Mouse (Mus musculus) CH12.LX (cell line): ENCODE measurements at regions not wholly inside any gene's neighbourhood (a gene's known extent, or its start where the extent isn't known, plus 50 kb on each side); places are given as distances from the start of the nearest gene placed in this dataset.

ENCODE experiments used
- DNase-seq: peaks from one replicate; pipeline ENCODE4 v3.0.0-alpha.2; 2013; ENCODE audit errors: extremely low read depth
- H3K27ac ChIP-seq: 2 replicates; pipeline ENCODE4 v1.5.1; 2012; ENCODE audit warnings: low read depth, mild to moderate bottlenecking, control low read depth, moderate library complexity; ENCODE audit not compliant: insufficient read depth
- H3K27me3 ChIP-seq: replicated peaks from 2 replicates; pipeline ENCODE3; 2012; ENCODE audit warnings: inconsistent platforms
- H3K36me3 ChIP-seq, 2 experiments: replicated peaks in 1 of 2; 2 replicates each; pipeline versions ENCODE3 to v1.6.1; 2012; ENCODE audit warnings: inconsistent platforms in 1 of 2, low read length in 1 of 2, mild to moderate bottlenecking in 1 of 2, mixed read lengths in 1 of 2, moderate library complexity in 1 of 2; ENCODE audit not compliant: control insufficient read depth in 1 of 2, insufficient read depth in 1 of 2
- H3K4me1 ChIP-seq, 2 experiments: 2 replicates each; pipeline ENCODE4 v1.6.1; 2012; ENCODE audit warnings: inconsistent platforms in 1 of 2, moderate library complexity in 1 of 2; ENCODE audit not compliant: insufficient read depth in 2 of 2, control insufficient read depth in 1 of 2
- H3K4me2 ChIP-seq: 2 replicates; pipeline ENCODE4 v1.6.1; 2012; ENCODE audit warnings: low read depth, mild to moderate bottlenecking, control low read depth; ENCODE audit not compliant: poor library complexity, insufficient read depth, severe bottlenecking
- H3K4me3 ChIP-seq, 3 experiments: fragments of 150-350 bp in 1 of 3; sonication (generic) in 1 of 3; replicated peaks in 1 of 3; 2 replicates each; pipeline versions ENCODE3 to v1.5.1; 2011 to 2012; ENCODE audit warnings: low read depth in 2 of 3, low read length in 2 of 3, mild to moderate bottlenecking in 2 of 3, moderate library complexity in 2 of 3, control low read depth in 1 of 3, improper control_type of control experiment in 1 of 3, inconsistent platforms in 1 of 3, mixed read lengths in 1 of 3; ENCODE audit not compliant: poor library complexity in 1 of 3
- H3K79me2 ChIP-seq: replicated peaks from 2 replicates; pipeline ENCODE4 v1.6.1; 2012; ENCODE audit warnings: mild to moderate bottlenecking, moderate library complexity; ENCODE audit not compliant: control insufficient read depth, poor library complexity, insufficient read depth, severe bottlenecking; ENCODE audit errors: extremely low read depth
- H3K9ac ChIP-seq: 2 replicates; pipeline ENCODE4 v1.6.1; 2012; ENCODE audit warnings: low read depth, mild to moderate bottlenecking, control low read depth, moderate library complexity; ENCODE audit not compliant: insufficient read depth
- H3K9me3 ChIP-seq: replicated peaks from 2 replicates; pipeline ENCODE3; 2012; ENCODE audit warnings: low read length, inconsistent platforms, mixed read lengths
- CHD1 ChIP-seq: IDR thresholded peaks from 2 replicates; pipeline ENCODE4 v1.6.1; 2012; ENCODE audit warnings: low read depth, low read length, improper control_type of control experiment, inconsistent platforms
- E2F4 ChIP-seq: IDR thresholded peaks from 2 replicates; pipeline ENCODE4 v1.6.1; 2011; ENCODE audit warnings: low read depth, low read length, improper control_type of control experiment; ENCODE audit not compliant: insufficient replicate concordance
- ELF1 ChIP-seq: IDR thresholded peaks from 2 replicates; pipeline ENCODE4 v1.6.1; 2014; ENCODE audit warnings: low read depth, mild to moderate bottlenecking, inconsistent platforms, low read length, improper control_type of control experiment
- EP300 ChIP-seq: IDR thresholded peaks from 2 replicates; pipeline ENCODE4 v1.6.1; 2011; ENCODE audit warnings: low read length, improper control_type of control experiment
- ETS1 ChIP-seq: conservative IDR thresholded peaks from 2 replicates; pipeline ENCODE4 v1.6.1; 2012; ENCODE audit warnings: low read depth, mild to moderate bottlenecking, inconsistent platforms, low read length, improper control_type of control experiment, moderate library complexity
- HCFC1 ChIP-seq: IDR thresholded peaks from 2 replicates; pipeline ENCODE4 v1.6.1; 2012; ENCODE audit warnings: low read depth, mild to moderate bottlenecking, inconsistent platforms, low read length, improper control_type of control experiment
- MAFK ChIP-seq: IDR thresholded peaks from 2 replicates; pipeline ENCODE4 v1.6.1; 2011; ENCODE audit warnings: low read length, improper control_type of control experiment; ENCODE audit not compliant: insufficient replicate concordance
- MAZ ChIP-seq: IDR thresholded peaks from 2 replicates; pipeline ENCODE4 v1.6.1; 2012; ENCODE audit warnings: low read depth, mild to moderate bottlenecking, inconsistent platforms, low read length, improper control_type of control experiment, moderate library complexity
- MXI1 ChIP-seq: IDR thresholded peaks from 2 replicates; pipeline ENCODE4 v1.6.1; 2011; ENCODE audit warnings: mild to moderate bottlenecking, low read depth, low read length, improper control_type of control experiment
- MYC ChIP-seq: IDR thresholded peaks from 2 replicates; pipeline ENCODE4 v1.6.1; 2011; ENCODE audit warnings: low read depth, mild to moderate bottlenecking, improper control_type of control experiment, low read length
- NELFE ChIP-seq: IDR thresholded peaks from 2 replicates; pipeline ENCODE4 v1.6.1; 2011; ENCODE audit warnings: low read depth, low read length, improper control_type of control experiment
- NRF1 ChIP-seq: IDR thresholded peaks from 2 replicates; pipeline ENCODE4 v1.6.1; 2014; ENCODE audit warnings: low read depth, mild to moderate bottlenecking, inconsistent platforms, low read length, improper control_type of control experiment, moderate library complexity
- POLR2AphosphoS2 ChIP-seq: IDR thresholded peaks from 2 replicates; pipeline ENCODE4 v1.6.1; 2011; ENCODE audit warnings: low read depth, low read length, improper control_type of control experiment
- SIN3A ChIP-seq: IDR thresholded peaks from 2 replicates; pipeline ENCODE4 v1.6.1; 2012; ENCODE audit warnings: low read length, improper control_type of control experiment, inconsistent platforms
- SMC3 ChIP-seq: IDR thresholded peaks from 2 replicates; pipeline ENCODE4 v1.6.1; 2011; ENCODE audit warnings: low read depth, low read length, improper control_type of control experiment
- TBP ChIP-seq: conservative IDR thresholded peaks from 2 replicates; pipeline ENCODE4 v1.6.1; 2011; ENCODE audit warnings: low read depth, low read length, improper control_type of control experiment
- TCF12 ChIP-seq: IDR thresholded peaks from 2 replicates; pipeline ENCODE4 v1.6.1; 2014; ENCODE audit warnings: low read depth, mild to moderate bottlenecking, inconsistent platforms, low read length, improper control_type of control experiment
- UBTF ChIP-seq: IDR thresholded peaks from 2 replicates; pipeline ENCODE4 v1.6.1; 2012; ENCODE audit warnings: low read depth, mild to moderate bottlenecking, inconsistent platforms, low read length, improper control_type of control experiment, moderate library complexity
- USF1 ChIP-seq: IDR thresholded peaks from 2 replicates; pipeline ENCODE4 v1.6.1; 2014; ENCODE audit warnings: low read depth, mild to moderate bottlenecking, inconsistent platforms, low read length, improper control_type of control experiment
- USF2 ChIP-seq: conservative IDR thresholded peaks from 2 replicates; pipeline ENCODE4 v1.6.1; 2011; ENCODE audit warnings: low read depth, low read length, improper control_type of control experiment
- ZC3H11A ChIP-seq: IDR thresholded peaks from 2 replicates; pipeline ENCODE4 v1.6.1; 2012; ENCODE audit warnings: low read depth, mild to moderate bottlenecking, inconsistent platforms, low read length, improper control_type of control experiment
- ZKSCAN1 ChIP-seq: IDR thresholded peaks from 2 replicates; pipeline ENCODE4 v1.6.1; 2012; ENCODE audit warnings: low read depth, inconsistent platforms, low read length, improper control_type of control experiment, borderline replicate concordance
- ZMIZ1 ChIP-seq: IDR thresholded peaks from 2 replicates; pipeline ENCODE4 v1.6.1; 2012; ENCODE audit warnings: low read depth, mild to moderate bottlenecking, inconsistent platforms, low read length, improper control_type of control experiment
- ZNF384 ChIP-seq: IDR thresholded peaks from 2 replicates; pipeline ENCODE4 v1.6.1; 2012; ENCODE audit warnings: low read depth, low read length, improper control_type of control experiment, inconsistent platforms
- dilution Hi-C: fragments of 300-500 bp; cut with MboI; formaldehyde crosslinking; loops from 2 replicates; pipeline ENCODE4 v1.14.3; 2020; ENCODE audit warnings: low sequenced_read_pairs; ENCODE audit not compliant: extremely low pct_unique_long_range_greater_than_20kb, extremely low pct_ligation_motif_present
- in situ Hi-C: fragments of 300-500 bp; cut with MboI; formaldehyde crosslinking; loops from 3 replicates; pipeline ENCODE4 v1.14.3; 2019; ENCODE audit warnings: low sequenced_read_pairs, low pct_ligation_motif_present, low pct_unique_long_range_greater_than_20kb, mixed read lengths

DNA sequence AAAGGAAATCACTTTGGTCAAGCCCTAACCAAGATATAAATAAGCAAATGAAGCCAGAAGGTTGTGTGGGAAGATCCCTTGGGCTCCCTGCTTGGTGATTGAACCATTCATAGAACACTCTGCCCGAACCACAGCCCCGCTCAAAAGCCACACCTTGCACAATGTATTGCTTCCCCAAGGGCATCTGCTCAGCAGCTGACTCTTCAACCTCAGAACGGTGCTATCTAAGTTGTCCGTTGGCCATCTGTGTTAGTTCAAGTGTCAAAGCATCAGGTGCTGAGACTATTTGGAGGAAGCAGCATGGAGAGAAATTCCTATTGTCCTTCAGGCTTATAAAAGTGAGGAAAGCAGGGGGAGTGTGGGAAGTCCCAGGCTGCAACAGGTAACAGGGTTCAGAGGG, 96.8 kb upstream of the 1700056E22Rik start:
- Histone ChIP-seq H3K27ac (no peak overlapping the region), H3K9ac (no peak overlapping the region), H3K4me2 (no peak overlapping the region), H3K9me3 (peaks cover 4% of the 10 kb centered on the region), H3K27me3 (no peaks in the 10 kb centered on the region), H3K36me3 (no peaks in the 10 kb centered on the region), H3K79me2 (no peaks in the 10 kb centered on the region), H3K4me1 (peaks cover 0 to 3% of the 10 kb centered on the region in 2 experiments; a peak in 2 of 4 replicates), H3K4me3 (no peak overlapping the region)
- dilution Hi-C loops (no loop called here), in situ Hi-C loops (no loop called here)
- TF ChIP-seq SIN3A = no peak
- no peak for TF ChIP-seq ZC3H11A
- TF ChIP-seq E2F4 = no peak
- TF ChIP-seq NELFE = no peak
- no peak for TF ChIP-seq HCFC1
- no peak for TF ChIP-seq TCF12
- no peak for TF ChIP-seq MAZ
- TF ChIP-seq ZMIZ1 = no peak
- no peak for TF ChIP-seq USF1
- no peak for TF ChIP-seq UBTF
- TF ChIP-seq NRF1 = no peak
- no peak for TF ChIP-seq EP300
- no peak for TF ChIP-seq ZKSCAN1
- DNase-seq = no peak

DNA sequence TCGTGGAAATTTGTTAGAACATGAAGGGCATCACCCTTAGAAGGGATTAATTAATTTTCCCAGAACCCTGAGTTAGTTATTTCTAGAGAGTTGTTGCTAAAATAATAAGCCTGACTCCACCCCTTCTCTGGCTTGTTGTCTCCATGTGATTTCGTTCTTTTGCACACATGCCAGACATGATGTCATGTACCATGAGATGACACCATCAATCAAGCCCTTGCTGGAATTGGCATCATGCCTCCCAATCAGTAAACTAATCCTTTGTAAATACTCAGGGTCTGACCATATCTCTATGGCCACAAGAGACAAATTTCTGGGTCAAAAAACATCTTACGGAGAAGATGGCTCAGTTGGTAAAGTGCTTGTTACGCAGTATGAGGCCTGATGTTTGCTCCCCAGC, 93.2 kb upstream of the 1700056E22Rik start:
- H3K9ac ChIP-seq = no peak overlapping the region
- no peak for DNase-seq
- dilution Hi-C loops = no loop called here
- peaks cover 0 to 3% of the 10 kb centered on the region in 2 experiments; a peak in 2 of 4 replicates for H3K4me1 ChIP-seq
- H3K79me2 ChIP-seq = no peaks in the 10 kb centered on the region
- no peak overlapping the region for H3K27ac ChIP-seq
- TF ChIP-seq MXI1 (no peak), TCF12 (no peak), ETS1 (no peak), USF2 (no peak), MAFK (no peak), TBP (no peak), POLR2AphosphoS2 (no peak), SMC3 (no peak), NELFE (no peak), ELF1 (no peak), MAZ (no peak), ZNF384 (no peak), NRF1 (no peak), ZMIZ1 (no peak), MYC (no peak), CHD1 (no peak)
- no peak overlapping the region for H3K4me2 ChIP-seq
- H3K4me3 ChIP-seq = no peak overlapping the region
- H3K27me3 ChIP-seq = no peaks in the 10 kb centered on the region
- H3K9me3 ChIP-seq = peaks cover 4% of the 10 kb centered on the region
- no peaks in the 10 kb centered on the region for H3K36me3 ChIP-seq
- in situ Hi-C loops = no loop called here
